Mouse (Mus musculus): ENCODE results near the gene Abhd17b.

DNA sequence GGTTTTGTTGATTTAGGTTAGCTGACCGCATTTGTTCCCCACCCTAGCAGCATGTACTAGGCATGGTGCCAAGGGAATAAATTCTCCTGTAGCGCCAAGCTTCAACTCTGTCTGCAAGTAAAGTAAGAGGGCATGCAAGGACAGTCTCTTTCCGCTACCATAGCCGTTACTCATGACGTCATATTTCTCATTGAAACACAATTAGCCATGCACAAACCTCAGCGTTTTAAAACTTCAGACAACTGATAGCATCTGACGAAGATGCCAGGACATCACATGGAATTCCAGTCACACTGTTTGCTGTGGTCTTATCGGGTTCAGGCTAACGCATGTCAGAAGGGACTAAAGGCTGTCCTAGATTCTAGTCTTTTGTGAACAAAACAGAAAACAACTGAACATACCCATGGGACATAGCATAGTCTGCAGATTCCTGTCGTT lies 62.0 kb downstream of the Abhd17b start:
- TF ChIP-seq CTCF (IDR thresholded peaks at IDR 0.05; ENCODE audit: insufficient read depth, low read length), result no peak
- no peak for TF ChIP-seq POLR2A (IDR thresholded peaks at IDR 0.05; ENCODE audit: borderline replicate concordance, extremely low read depth, low read depth, low read length)
